Mouse (Mus musculus) telencephalon, adult 2 months (tissue): ENCODE results near the gene Elovl6.

Source experiments
- DNase-seq: peaks from one replicate; pipeline ENCODE4 v3.0.0-alpha.2; 2011; ENCODE audit warnings: low read depth, low spot score

Gene Elovl6

GRCm38 (mm10) chr3:129532180-129532864, at the start of gene Elovl6:
Gene Elovl6, plus strand, starts transcription at chr3:129532355.
- peak; percentile 84 for DNase-seq

- no peak for DNase-seq
These were observed 43.4 kb upstream of the Elovl6 start for GRCm38 (mm10) chr3:129488774-129489173.

- no peak for DNase-seq
These were observed 38.0 kb upstream of the Elovl6 start for GRCm38 (mm10) chr3:129494123-129494522.

- no peak for DNase-seq
These were observed 37.4 kb upstream of the Elovl6 start for GRCm38 (mm10) chr3:129494731-129495130.

- no peak for DNase-seq
These were observed 28.4 kb upstream of the Elovl6 start for GRCm38 (mm10) chr3:129503781-129504180.

GRCm38 (mm10) chr3:129504928-129505327, 27.2 kb upstream of the Elovl6 start:
- DNase-seq: no peak

- DNase-seq: no peak
These were observed 24.4 kb upstream of the Elovl6 start for GRCm38 (mm10) chr3:129507736-129508135.

- DNase-seq: no peak
These were observed 23.6 kb upstream of the Elovl6 start for GRCm38 (mm10) chr3:129508571-129508970.

- no peak for DNase-seq
These were observed 22.4 kb upstream of the Elovl6 start for GRCm38 (mm10) chr3:129509725-129510124.

- DNase-seq: no peak
These were observed 16.2 kb upstream of the Elovl6 start for GRCm38 (mm10) chr3:129515863-129516436.

- DNase-seq: no peak
These were observed 11.7 kb upstream of the Elovl6 start for GRCm38 (mm10) chr3:129520499-129520898.

- DNase-seq: no peak
These were observed 8.6 kb upstream of the Elovl6 start for GRCm38 (mm10) chr3:129523456-129524143.

- no peak for DNase-seq
These were observed 5.1 kb upstream of the Elovl6 start for GRCm38 (mm10) chr3:129527046-129527445.

- DNase-seq: no peak
These were observed 2.8 kb upstream of the Elovl6 start for GRCm38 (mm10) chr3:129529311-129529710.

GRCm38 (mm10) chr3:129530461-129530860, 1.7 kb upstream of the Elovl6 start:
- DNase-seq: no peak

- peak; percentile 33 for DNase-seq
These were observed 949 bp downstream of the Elovl6 start for GRCm38 (mm10) chr3:129532865-129533742.

GRCm38 (mm10) chr3:129533743-129534530, 1.8 kb downstream of the Elovl6 start:
- no peak for DNase-seq

- DNase-seq: no peak
These were observed 3.3 kb downstream of the Elovl6 start for GRCm38 (mm10) chr3:129535444-129535843.

GRCm38 (mm10) chr3:129536109-129536508, 4.0 kb downstream of the Elovl6 start:
- peak; percentile 99 for DNase-seq

- DNase-seq: no peak
These were observed 5.8 kb downstream of the Elovl6 start for GRCm38 (mm10) chr3:129537954-129538353.

GRCm38 (mm10) chr3:129540882-129541281, 8.7 kb downstream of the Elovl6 start:
- no peak for DNase-seq
